Mouse (Mus musculus) forebrain, embryonic 16.5 days (tissue): Measurements from ENCODE around the gene Wnk2. TPM values are rescaled to one million over a fixed set of nuclear protein-coding genes. Genes with fewer than 3 reads are reported as not detected.

Experiments
- ATAC-seq: fragments of 200-750 bp; cut with Nextera tagmentation; 2 replicates; pipeline ENCODE4 v1.8.0; 2017; ENCODE audit warnings: mild to moderate bottlenecking, moderate library complexity
- H3K27ac ChIP-seq: fragments of 300-500 bp; sonication (generic); 2 replicates; pipeline ENCODE4 v1.5.1; 2014; ENCODE audit warnings: low read length, control low read depth
- H3K27me3 ChIP-seq: fragments of 300-500 bp; sonication (generic); replicated peaks from 2 replicates; pipeline ENCODE4 v1.6.1; 2014; ENCODE audit warnings: low read length; ENCODE audit not compliant: control insufficient read depth, insufficient read depth
- H3K36me3 ChIP-seq: fragments of 300-500 bp; sonication (generic); 2 replicates; pipeline ENCODE4 v1.6.1; 2014; ENCODE audit not compliant: control insufficient read depth, insufficient read depth
- H3K4me1 ChIP-seq: fragments of 300-500 bp; sonication (generic); replicated peaks from 2 replicates; pipeline ENCODE4 v1.6.1; 2014; ENCODE audit warnings: low read length; ENCODE audit not compliant: control insufficient read depth, insufficient read depth
- H3K4me2 ChIP-seq: fragments of 300-500 bp; sonication (generic); 2 replicates; pipeline ENCODE4 v1.6.1; 2014; ENCODE audit warnings: mild to moderate bottlenecking, low read length, control low read depth
- H3K4me3 ChIP-seq: fragments of 300-500 bp; sonication (generic); replicated peaks from 2 replicates; pipeline ENCODE4 v1.5.1; 2014; ENCODE audit warnings: mild to moderate bottlenecking, low read length, control low read depth
- H3K9ac ChIP-seq: fragments of 300-500 bp; sonication (generic); replicated peaks from 2 replicates; pipeline ENCODE4 v1.6.1; 2014; ENCODE audit warnings: low read depth, low read length, control low read depth
- H3K9me3 ChIP-seq: fragments of 300-500 bp; sonication (generic); 2 replicates; pipeline ENCODE4 v1.6.1; 2016; ENCODE audit warnings: low read length; ENCODE audit not compliant: control insufficient read depth
- WGBS: fragments of 180-500 bp; shearing (Covaris S2); extraction: QIAGEN DNeasy Blood & Tissue Kit; methylation state at CpG from one replicate; pipeline ENCODE4 v1.1.7; 2014; 5-methylcytosine and 5-hydroxymethylcytosine counted together
- polyA plus RNA-seq: library from polyadenylated mRNA; unstranded; fragments of >200 nt; fragmentation: Nextera tagmentation; extraction: Ambion mirVana; gene quantifications from 2 replicates; pipeline ENCODE4 v1.2.1, GENCODE M21; 2015

Gene Wnk2
- polyA plus RNA-seq, 1 experiment from 2014 or later, result 21.3 TPM

DNA sequence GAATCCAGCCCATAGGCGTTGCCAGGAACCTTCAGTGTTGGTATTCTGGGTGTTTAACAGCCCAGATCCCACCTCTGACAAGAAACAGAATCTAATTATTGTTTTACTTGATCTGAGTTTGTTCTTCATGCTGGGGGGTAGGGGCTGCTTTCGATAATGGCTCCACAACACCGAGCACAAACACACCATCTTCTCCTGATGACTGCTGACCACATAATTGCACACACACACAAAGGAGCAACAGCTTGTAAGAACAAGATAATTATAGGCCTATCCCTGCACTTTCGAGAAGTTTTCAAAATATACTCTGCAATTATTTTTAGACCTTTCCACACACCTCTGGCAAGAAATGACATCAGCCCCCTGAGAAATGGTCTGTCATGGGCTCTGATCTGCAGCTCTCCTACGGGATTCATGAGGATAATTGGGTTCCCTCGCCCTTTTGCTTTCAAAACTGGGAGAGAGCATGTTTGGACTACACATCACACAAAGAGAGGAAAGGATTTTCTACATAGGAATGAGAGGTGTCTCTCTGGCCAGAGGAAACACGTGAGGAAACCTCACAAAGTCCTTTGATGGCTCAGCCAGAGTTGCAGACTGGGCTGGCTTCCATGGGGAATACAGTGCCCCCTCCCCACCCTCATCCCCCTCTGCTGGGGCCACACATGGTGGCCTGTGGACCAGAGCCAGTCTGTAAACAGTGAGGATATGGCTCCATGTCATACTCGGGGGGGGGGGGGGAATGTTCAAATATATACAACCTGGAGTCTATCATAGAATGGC, 118.9 kb downstream of the Wnk2 start:
- no peak overlapping the region for H3K4me2 ChIP-seq

DNA sequence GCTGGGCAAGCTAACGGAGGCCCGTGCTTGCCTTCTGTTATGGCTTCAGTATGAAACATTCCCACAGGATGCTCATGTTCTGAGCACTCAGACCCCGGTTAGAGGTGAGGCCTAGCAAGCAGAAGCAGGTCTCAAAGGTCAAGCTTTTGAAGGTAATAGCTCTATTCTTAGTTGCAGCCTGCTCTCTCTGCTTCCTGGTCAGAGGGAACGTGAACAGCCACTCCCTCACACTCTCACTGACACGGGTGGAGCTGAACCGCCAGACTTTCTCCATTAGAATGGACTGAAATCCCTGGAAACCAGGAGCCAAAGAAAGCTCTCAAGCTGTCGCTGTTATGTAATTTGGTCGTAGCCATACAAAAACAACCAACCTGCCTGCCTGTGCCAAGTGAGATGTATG, 120.8 kb downstream of the Wnk2 start:
- WGBS, result 86% methylated on average over 8 of the region's 8 CpGs
- H3K9ac ChIP-seq, result no peak overlapping the region
- peaks cover 15% of the 10 kb centered on the region for H3K4me1 ChIP-seq
- peaks cover 6% of the 10 kb centered on the region; the same call in 1 of the 2 replicates for H3K9me3 ChIP-seq
- ATAC-seq, result no peak
- H3K36me3 ChIP-seq, result no peaks in the 10 kb centered on the region
- H3K27ac ChIP-seq, result no peak overlapping the region
- H3K4me2 ChIP-seq, result no peak overlapping the region
- H3K4me3 ChIP-seq, result no peak overlapping the region
- no peaks in the 10 kb centered on the region for H3K27me3 ChIP-seq

More for the DNA sequence above, 118.9 kb downstream of the Wnk2 start:
- H3K9ac ChIP-seq, result no peak overlapping the region
- peak; percentile 39 for ATAC-seq
- peaks cover 15% of the 10 kb centered on the region for H3K4me1 ChIP-seq
- H3K9me3 ChIP-seq, result peaks cover 6% of the 10 kb centered on the region; the same call in 1 of the 2 replicates
- H3K27ac ChIP-seq, result no peak overlapping the region; the same call in 1 of the 2 replicates
- no peaks in the 10 kb centered on the region for H3K27me3 ChIP-seq
- H3K36me3 ChIP-seq, result no peaks in the 10 kb centered on the region
- WGBS, result 25% methylated on average over 8 of the region's 8 CpGs
- no peak overlapping the region for H3K4me3 ChIP-seq

DNA sequence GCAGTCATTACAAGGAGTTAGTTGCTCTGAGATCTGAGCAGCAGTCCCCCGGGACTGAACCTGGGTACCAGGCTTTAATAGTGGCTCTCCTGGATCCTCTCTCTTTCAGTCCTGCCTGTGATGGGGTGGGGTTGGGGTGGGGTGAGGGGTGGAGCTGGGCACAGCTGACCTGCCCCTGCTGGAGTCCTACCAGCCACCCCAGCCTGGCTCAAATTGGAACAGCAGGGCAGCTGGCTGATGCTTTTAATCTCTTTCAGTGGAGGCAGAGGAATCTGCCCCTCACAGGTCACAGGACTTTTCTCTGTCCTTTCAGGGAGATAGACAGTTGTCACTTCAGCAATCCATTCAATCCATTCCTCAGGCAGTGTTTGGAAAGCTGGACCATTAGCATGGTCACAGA, 122.3 kb downstream of the Wnk2 start:
- Histone ChIP-seq H3K9ac (no peak overlapping the region), H3K4me3 (no peak overlapping the region), H3K27ac (no peak overlapping the region), H3K27me3 (no peaks in the 10 kb centered on the region), H3K36me3 (no peaks in the 10 kb centered on the region), H3K4me2 (no peak overlapping the region), H3K9me3 (no peaks in the 10 kb centered on the region), H3K4me1 (peaks cover 15% of the 10 kb centered on the region)
- ATAC-seq, result no peak
- 7% methylated on average over 1 of the region's 1 CpGs for WGBS

DNA sequence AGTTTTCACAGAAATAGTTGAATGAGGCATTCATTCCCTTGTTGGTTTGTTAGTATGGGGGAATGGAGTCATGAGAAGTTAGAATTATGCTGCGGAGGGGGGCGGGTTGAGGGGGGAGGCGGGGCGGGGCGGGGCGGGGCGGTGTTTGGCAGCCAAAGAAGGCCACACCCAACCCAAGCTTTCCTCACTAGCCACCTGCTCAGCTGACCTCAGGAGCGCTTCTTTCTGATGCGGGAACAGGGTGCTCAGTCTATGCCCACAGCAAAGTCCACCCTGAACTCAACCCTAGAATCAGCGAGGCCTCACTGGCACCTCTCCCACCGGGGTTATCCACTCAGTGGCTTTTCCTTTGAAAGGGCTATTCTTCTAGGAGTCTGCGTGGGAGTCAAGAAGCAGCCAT, 123.1 kb downstream of the Wnk2 start:
- Histone ChIP-seq H3K9ac (no peak overlapping the region), H3K4me3 (no peak overlapping the region), H3K27ac (no peak overlapping the region), H3K9me3 (no peaks in the 10 kb centered on the region), H3K4me2 (no peak overlapping the region), H3K27me3 (no peaks in the 10 kb centered on the region), H3K36me3 (no peaks in the 10 kb centered on the region), H3K4me1 (peaks cover 15% of the 10 kb centered on the region)
- ATAC-seq, result no peak
- 9% methylated on average over 10 of the region's 12 CpGs for WGBS

DNA sequence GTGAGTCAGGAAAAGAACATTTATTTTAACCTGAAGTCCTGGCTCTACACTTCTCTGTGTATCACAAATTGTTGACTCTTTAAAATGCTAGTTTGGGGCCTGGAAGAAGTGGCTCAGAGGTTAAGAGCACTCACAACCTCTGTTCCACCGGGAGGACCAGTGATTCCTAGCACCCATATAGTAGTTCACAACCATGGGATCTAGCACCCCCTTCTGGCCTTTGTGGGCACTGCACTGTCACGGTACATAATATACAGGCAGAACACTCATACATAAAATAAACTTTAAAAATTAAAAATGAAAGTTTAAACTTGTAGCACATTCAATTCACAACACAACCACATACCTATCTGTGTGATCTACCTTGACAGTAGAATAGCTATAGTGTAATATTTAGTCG, 126.1 kb downstream of the Wnk2 start:
- H3K27me3 ChIP-seq, result no peaks in the 10 kb centered on the region
- H3K4me1 ChIP-seq, result peaks cover 3% of the 10 kb centered on the region; the same call in 1 of the 2 replicates
- no peak overlapping the region for H3K4me3 ChIP-seq
- 73% methylated on average over 3 of the region's 3 CpGs for WGBS
- no peaks in the 10 kb centered on the region for H3K36me3 ChIP-seq
- ATAC-seq, result no peak
- no peak overlapping the region for H3K27ac ChIP-seq
- no peak overlapping the region for H3K4me2 ChIP-seq
- H3K9me3 ChIP-seq, result 0 out of 2 replicates have a peak, but pooled peaks cover 3% of the 10 kb centered on the region
- H3K9ac ChIP-seq, result no peak overlapping the region

DNA sequence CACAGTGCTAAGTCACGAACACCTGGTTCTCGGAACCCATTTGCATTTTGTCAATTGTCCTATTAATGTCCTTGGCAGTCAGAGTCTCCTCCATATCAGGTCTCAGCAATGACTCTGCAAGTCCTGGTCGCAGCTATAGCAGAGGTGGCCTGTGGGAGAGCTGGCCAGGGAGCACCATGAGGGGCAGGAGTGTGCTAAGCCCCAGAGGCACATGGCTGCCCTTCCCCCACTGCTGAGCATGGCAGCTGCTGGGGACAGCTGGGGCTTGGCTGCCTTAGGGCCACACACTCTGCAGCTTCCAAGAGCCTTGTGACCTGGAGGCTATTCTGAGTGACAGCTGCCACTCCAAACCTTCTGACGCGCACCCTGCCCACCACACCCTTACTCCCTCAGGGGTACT, 127.7 kb downstream of the Wnk2 start:
- H3K4me1 ChIP-seq, result peaks cover 14% of the 10 kb centered on the region
- no peak overlapping the region for H3K4me3 ChIP-seq
- H3K9me3 ChIP-seq, result 0 out of 2 replicates have a peak, but pooled peaks cover 3% of the 10 kb centered on the region
- H3K9ac ChIP-seq, result no peak overlapping the region
- 52% methylated on average over 5 of the region's 5 CpGs for WGBS
- H3K4me2 ChIP-seq, result no peak overlapping the region
- ATAC-seq, result no peak
- no peak overlapping the region for H3K27ac ChIP-seq
- H3K36me3 ChIP-seq, result no peaks in the 10 kb centered on the region
- no peaks in the 10 kb centered on the region for H3K27me3 ChIP-seq

DNA sequence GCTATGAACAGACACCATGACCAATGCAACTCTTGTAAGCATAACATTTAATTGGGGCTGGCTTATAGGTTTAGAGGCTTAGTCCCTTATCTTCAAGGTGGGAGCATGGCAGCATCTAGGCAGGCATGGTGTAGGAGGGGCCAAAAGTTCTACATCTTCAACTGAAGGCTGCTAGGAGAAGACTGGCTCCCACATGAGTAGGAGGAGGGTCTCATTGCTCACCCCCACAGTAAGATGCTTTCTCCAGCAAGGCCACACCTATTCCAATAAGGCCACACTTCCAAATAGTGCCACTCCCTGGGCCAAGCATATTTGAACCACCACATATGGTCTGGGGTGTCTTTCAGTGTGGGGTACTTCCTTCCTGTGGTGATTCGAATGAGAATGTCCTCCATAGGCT, 130.4 kb downstream of the Wnk2 start:
- no peak overlapping the region for H3K4me2 ChIP-seq
- no peak for ATAC-seq
- H3K9me3 ChIP-seq, result 0 out of 2 replicates have a peak, but pooled peaks cover 3% of the 10 kb centered on the region
- no peak overlapping the region for H3K9ac ChIP-seq
- no peak overlapping the region; the same call in 1 of the 2 replicates for H3K27ac ChIP-seq
- no peak overlapping the region for H3K4me3 ChIP-seq
- peaks cover 20% of the 10 kb centered on the region for H3K4me1 ChIP-seq
- H3K27me3 ChIP-seq, result no peaks in the 10 kb centered on the region
- WGBS, result 96% methylated on average over 1 of the region's 1 CpGs
- H3K36me3 ChIP-seq, result no peaks in the 10 kb centered on the region

DNA sequence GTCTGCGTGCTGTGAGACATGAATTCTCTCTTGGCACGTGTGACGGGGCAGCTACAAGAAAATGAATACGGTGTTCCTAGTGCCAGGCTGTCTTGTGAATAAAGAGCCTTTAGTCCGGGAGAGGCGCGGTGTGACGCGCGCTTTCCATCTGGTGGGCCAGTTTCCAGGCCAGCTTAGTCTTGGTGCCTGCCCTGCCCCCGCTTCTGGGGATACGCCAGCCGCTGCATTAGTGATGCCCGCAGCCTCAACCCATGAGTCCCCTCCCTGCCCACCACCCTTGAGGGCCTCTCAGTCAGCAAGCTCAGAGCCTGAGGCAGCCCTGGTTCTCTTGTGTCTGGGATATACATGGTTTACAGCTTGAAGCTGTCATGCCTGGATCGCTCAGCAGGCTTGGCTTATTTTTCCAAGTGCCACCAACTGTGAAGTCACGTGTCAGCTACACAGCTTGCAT, 131.5 kb downstream of the Wnk2 start:
- Histone ChIP-seq H3K27me3 (no peaks in the 10 kb centered on the region), H3K27ac (peak overlapping the region; percentile 99), H3K9me3 (0 out of 2 replicates have a peak, but pooled peaks cover 3% of the 10 kb centered on the region), H3K36me3 (no peaks in the 10 kb centered on the region), H3K9ac (peak overlapping the region; percentile 54), H3K4me1 (peaks cover 20% of the 10 kb centered on the region), H3K4me3 (peak overlapping the region; percentile 33), H3K4me2 (peak overlapping the region; percentile 64)
- ATAC-seq, result peak; percentile 95
- under 1% methylated on average over 16 of the region's 16 CpGs for WGBS

DNA sequence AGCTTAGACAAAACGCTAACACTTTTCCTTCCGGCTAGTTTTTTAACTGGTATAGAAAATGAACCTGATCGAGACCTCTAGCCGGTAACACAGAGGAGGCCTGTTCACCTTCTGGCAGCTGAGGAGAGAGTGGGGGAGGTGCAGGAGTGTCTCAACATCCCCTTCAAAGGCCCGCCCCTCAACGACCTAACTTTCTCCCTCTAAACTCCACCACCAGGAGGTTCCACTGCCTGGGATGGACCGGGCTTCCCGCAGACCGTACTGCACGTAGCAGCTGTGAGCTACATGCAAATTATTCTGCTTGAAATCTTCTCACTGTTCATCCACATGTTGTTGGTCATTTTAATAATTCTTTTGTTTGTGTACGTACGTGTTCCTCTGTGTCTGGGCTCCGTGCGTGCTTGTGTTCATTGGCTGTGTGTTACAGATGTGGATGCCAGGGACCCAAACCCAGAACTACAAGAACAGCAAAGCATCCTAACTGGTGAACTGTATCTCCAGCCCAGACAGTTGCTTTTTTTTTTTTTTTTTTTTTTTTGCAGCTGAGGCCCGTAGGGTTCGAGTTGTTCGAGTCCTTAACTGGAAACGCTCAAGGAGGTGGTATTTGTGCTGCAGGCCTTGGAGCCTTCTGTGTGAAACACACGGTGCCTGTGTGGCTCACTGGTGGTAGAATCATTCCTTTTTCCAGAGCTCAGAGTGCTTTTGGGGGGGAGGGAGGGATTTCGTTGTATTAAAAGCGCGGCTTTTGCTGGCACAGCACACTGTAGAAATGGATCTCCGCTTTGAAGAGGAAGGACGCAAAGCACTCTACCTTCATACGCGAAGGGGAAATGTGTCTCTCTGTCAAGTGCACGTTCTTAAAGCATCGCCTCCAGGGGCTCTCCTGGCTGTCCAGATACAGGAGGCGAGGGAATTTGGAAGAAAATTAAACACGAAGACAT, 132.2 kb downstream of the Wnk2 start:
- peak; percentile 64 for ATAC-seq

More for the DNA sequence above, 132.2 kb downstream of the Wnk2 start:
- H3K36me3 ChIP-seq, result no peaks in the 10 kb centered on the region
- H3K4me3 ChIP-seq, result peak overlapping the region; percentile 33
- H3K4me2 ChIP-seq, result peak overlapping the region; percentile 64
- peak overlapping the region; percentile 99 for H3K27ac ChIP-seq
- peak overlapping the region; percentile 54 for H3K9ac ChIP-seq
- H3K27me3 ChIP-seq, result no peaks in the 10 kb centered on the region
- 0 out of 2 replicates have a peak, but pooled peaks cover 3% of the 10 kb centered on the region for H3K9me3 ChIP-seq
- 2% methylated on average over 30 of the region's 30 CpGs for WGBS
- H3K4me1 ChIP-seq, result peaks cover 20% of the 10 kb centered on the region
